ENCODE assay signal across 8 mouse cellular contexts in genomic region chr1:73914076-73914475, GRCm38 (mm10).
A peak's percentile ranks its signal among the peaks of the same experiment; 100 is the strongest.
DNase-seq lines count a peak whose midpoint lies in the region; ATAC-seq and TF ChIP-seq lines count a peak whose summit lies in the region.
"Had no signal": no experiment of that assay in that cellular context is flagged by ENCODE, and none has a peak within 500 bp of the region (broad histone marks: within the 10 kb centered on the region; RNA-seq: fewer than 3 reads in every experiment).

No protein-coding gene starts in this region.

- H3K4me3 ChIP-seq in neural tube, embryonic 11.5 days (ENCODE audit: low read depth, low read length), result no peak overlapping the region
- H3K4me3 ChIP-seq in forebrain, embryonic 12.5 days (replicated peaks), result no peak overlapping the region
- no peak overlapping the region for H3K4me3 ChIP-seq in hindbrain, embryonic 12.5 days
- H3K4me3 ChIP-seq in midbrain, embryonic 11.5 days (ENCODE audit: low read depth, low read length), result no peak overlapping the region
- H3K4me3 ChIP-seq in left cerebral cortex, adult 2 months, result no peak overlapping the region
- H3K4me3 ChIP-seq: limb, embryonic 15.5 days had no signal

- H3K4me1 ChIP-seq in neural tube, embryonic 11.5 days (ENCODE audit: control insufficient read depth, insufficient read depth, low read length), result peaks cover 3% of the 10 kb centered on the region; the same call in 1 of the 2 replicates
- H3K4me1 ChIP-seq in forebrain, embryonic 12.5 days, result peaks cover 14% of the 10 kb centered on the region
- H3K4me1 ChIP-seq in hindbrain, embryonic 12.5 days, result peaks cover 9% of the 10 kb centered on the region; the same call in 1 of the 2 replicates
- H3K4me1 ChIP-seq in midbrain, embryonic 11.5 days (ENCODE audit: control insufficient read depth, insufficient read depth, low read length), result peaks cover 7% of the 10 kb centered on the region

- H3K9ac ChIP-seq in neural tube, embryonic 11.5 days (ENCODE audit: low read length), result no peak overlapping the region
- H3K9ac ChIP-seq in forebrain, embryonic 12.5 days, result no peak overlapping the region
- no peak overlapping the region for H3K9ac ChIP-seq in hindbrain, embryonic 12.5 days
- H3K9ac ChIP-seq in midbrain, embryonic 11.5 days (ENCODE audit: low read length), result no peak overlapping the region
- H3K9ac ChIP-seq: limb, embryonic 15.5 days had no signal

- no peaks in the 10 kb centered on the region for H3K27me3 ChIP-seq in neural tube, embryonic 11.5 days (ENCODE audit: control insufficient read depth, insufficient read depth, low read length)
- H3K27me3 ChIP-seq in forebrain, embryonic 12.5 days, result no peaks in the 10 kb centered on the region
- H3K27me3 ChIP-seq in hindbrain, embryonic 12.5 days, result no peaks in the 10 kb centered on the region
- no peaks in the 10 kb centered on the region for H3K27me3 ChIP-seq in midbrain, embryonic 11.5 days (ENCODE audit: control insufficient read depth, insufficient read depth, low read length)
- H3K27me3 ChIP-seq: limb, embryonic 15.5 days had no signal

- DNase-seq in neural tube, embryonic 11.5 days (ENCODE audit: low spot score), result peak; percentile 41
- DNase-seq in neural tube, embryonic 10.5 days (ENCODE audit: extremely low spot score, low spot score), result no peak
- no peak for DNase-seq in midbrain, embryonic 11.5 days (ENCODE audit: low spot score, missing footprints)
- DNase-seq in layer of hippocampus, adult 9-10 months (ENCODE audit: low spot score), result no peak
- no peak for DNase-seq in left cerebral cortex, adult 2 months (ENCODE audit: extremely low spot score in 1 of 2, low spot score in 2 of 2)

- ATAC-seq in neural tube, embryonic 11.5 days (ENCODE audit: insufficient read depth, low FRiP score, low TSS enrichment), result no peak; the same call in 1 of the 2 replicates
- ATAC-seq in forebrain, embryonic 12.5 days (ENCODE audit: low FRiP score), result peak; percentile 70
- ATAC-seq in hindbrain, embryonic 12.5 days (ENCODE audit: low FRiP score), result peak; percentile 32; the same call in 1 of the 2 replicates
- 0 out of 2 replicates have a peak, but pooled peaks have one; percentile 44 for ATAC-seq in midbrain, embryonic 11.5 days (ENCODE audit: low FRiP score)

- WGBS in neural tube, embryonic 11.5 days, result 18% methylated on average over 9 of the region's 9 CpGs
- 24% methylated on average over 9 of the region's 9 CpGs for WGBS in forebrain, embryonic 12.5 days
- 24% methylated on average over 9 of the region's 9 CpGs for WGBS in hindbrain, embryonic 12.5 days
- 25% methylated on average over 7 of the region's 9 CpGs for WGBS in midbrain, embryonic 11.5 days

- no peak overlapping the region for H3K27ac ChIP-seq in neural tube, embryonic 11.5 days (ENCODE audit: low read depth, low read length)
- H3K27ac ChIP-seq in forebrain, embryonic 12.5 days, result no peak overlapping the region
- no peak overlapping the region for H3K27ac ChIP-seq in hindbrain, embryonic 12.5 days
- H3K27ac ChIP-seq in midbrain, embryonic 11.5 days (ENCODE audit: low read depth, low read length), result no peak overlapping the region
- no peak overlapping the region for H3K27ac ChIP-seq in left cerebral cortex, adult 2 months
- H3K27ac ChIP-seq: limb, embryonic 15.5 days had no signal

- intact Hi-C loops in left cerebral cortex, adult 2 months (cut with DNase I), result no loop called here

- peaks cover 3% of the 10 kb centered on the region; the same call in 1 of the 2 replicates for H3K36me3 ChIP-seq in neural tube, embryonic 11.5 days (ENCODE audit: control insufficient read depth, insufficient read depth, low read length)
- peaks cover 9% of the 10 kb centered on the region; the same call in 1 of the 2 replicates for H3K36me3 ChIP-seq in forebrain, embryonic 12.5 days (replicated peaks)
- H3K36me3 ChIP-seq in hindbrain, embryonic 12.5 days, result no peaks in the 10 kb centered on the region; the same call in 1 of the 2 replicates
- no peaks in the 10 kb centered on the region for H3K36me3 ChIP-seq in midbrain, embryonic 11.5 days (ENCODE audit: control insufficient read depth, insufficient read depth, low read length)

- no peaks in the 10 kb centered on the region for H3K9me3 ChIP-seq in neural tube, embryonic 11.5 days (ENCODE audit: control insufficient read depth, low read length)
- no peaks in the 10 kb centered on the region for H3K9me3 ChIP-seq in forebrain, embryonic 12.5 days
- H3K9me3 ChIP-seq in hindbrain, embryonic 12.5 days (replicated peaks), result no peaks in the 10 kb centered on the region
- no peaks in the 10 kb centered on the region for H3K9me3 ChIP-seq in midbrain, embryonic 11.5 days (ENCODE audit: control insufficient read depth, low read length)
- H3K9me3 ChIP-seq: limb, embryonic 15.5 days had no signal

- TF ChIP-seq CTCF in left cerebral cortex, adult 2 months (IDR thresholded peaks at IDR 0.05), result no peak

- no peak overlapping the region for H3K4me2 ChIP-seq in neural tube, embryonic 11.5 days (ENCODE audit: low read depth)
- H3K4me2 ChIP-seq in forebrain, embryonic 12.5 days, result peak overlapping the region; percentile 28; the same call in 1 of the 2 replicates
- 0 out of 2 replicates have a peak overlapping the region, but pooled peaks have one; percentile 0 for H3K4me2 ChIP-seq in hindbrain, embryonic 12.5 days (replicated peaks)
- H3K4me2 ChIP-seq in midbrain, embryonic 11.5 days, result no peak overlapping the region
- H3K4me2 ChIP-seq: limb, embryonic 15.5 days had no signal

Comparison
In these comparisons a context has a peak if more than half of its experiments do, and no peak if none do; other contexts are left out.
1. H3K4me2 ChIP-seq: peak in forebrain, embryonic 12.5 days (single experiment) and hindbrain, embryonic 12.5 days (single experiment); none in neural tube, embryonic 11.5 days (single experiment) and midbrain, embryonic 11.5 days (single experiment).